Mouse (Mus musculus): ENCODE results near the gene Olfr111. TPM values are rescaled to one million over a fixed set of nuclear protein-coding genes. Genes with fewer than 3 reads are reported as not detected.

Olfr111 gene
- not detected in 2 replicates for polyA plus RNA-seq (2012; rRNA removed)

GRCm38 (mm10) chr17:37507730-37508129, at the start of gene Olfr111:
Olfr111 (plus strand) TSS chr17:37508030.

GRCm38 (mm10) chr17:37458616-37459015, 49.2 kb upstream of the Olfr111 start, which contains the start of gene Olfr109:
Olfr109 (plus strand) TSS chr17:37458916.

GRCm38 (mm10) chr17:37483452-37483851, 24.4 kb upstream of the Olfr111 start, which contains the start of gene H2-M2:
H2-M2 (minus strand) TSS chr17:37483552.

DNA sequence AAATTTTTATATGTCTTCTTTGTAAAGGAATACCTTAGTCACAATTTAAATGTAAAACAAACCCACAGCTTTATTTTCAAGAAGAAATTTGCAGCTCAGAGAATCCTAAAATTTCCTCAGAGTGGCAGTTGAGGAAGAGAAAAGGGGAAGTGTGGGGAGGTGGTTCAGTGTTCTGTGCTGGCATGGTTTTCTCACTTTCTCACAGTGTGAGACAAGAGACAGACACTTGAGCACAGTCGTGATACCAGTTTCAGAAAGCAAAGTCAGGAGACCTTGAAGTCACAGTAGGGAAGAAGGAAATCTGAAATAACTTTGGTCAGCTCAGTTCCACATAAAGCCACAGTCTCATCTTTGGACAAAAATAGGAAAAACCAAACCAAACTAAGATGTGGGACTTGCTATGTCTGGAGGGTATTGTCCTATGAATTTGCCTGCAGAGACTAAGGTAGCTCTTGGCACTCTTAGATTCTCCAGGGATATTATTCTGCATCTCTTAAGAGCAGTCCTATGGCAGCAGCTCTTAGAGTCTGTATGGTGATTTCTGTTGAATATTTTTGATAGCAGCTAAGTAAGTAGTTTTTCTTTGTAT, 15.8 kb upstream of the Olfr111 start, which contains the start of gene Olfr110:
Gene Olfr110, plus strand, starts transcription at position 539 of the 589 bp plus-strand sequence.

DNA sequence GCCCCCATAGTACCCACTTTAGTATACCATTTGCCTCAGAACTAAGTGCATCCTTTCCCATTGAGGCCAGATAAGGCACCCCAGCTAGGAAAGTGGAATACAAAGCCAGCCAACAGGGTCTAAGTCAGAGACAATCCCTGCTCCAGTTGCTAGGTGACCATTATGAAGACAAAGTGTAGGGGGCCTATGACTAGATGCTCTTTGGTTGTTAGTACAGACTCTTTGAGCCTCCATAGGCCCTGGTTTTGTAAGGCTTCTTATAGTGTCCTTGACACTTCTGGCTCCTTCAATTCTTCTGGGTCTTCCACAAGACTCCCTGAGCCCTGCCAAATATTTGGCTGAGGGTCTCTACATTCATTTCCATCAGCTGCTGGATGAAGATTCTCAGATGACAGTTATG, 61.5 kb downstream of the Olfr111 start, which contains the start of gene Olfr112:
Gene Olfr112, minus strand, starts transcription at position 101 of the 400 bp plus-strand sequence.

DNA sequence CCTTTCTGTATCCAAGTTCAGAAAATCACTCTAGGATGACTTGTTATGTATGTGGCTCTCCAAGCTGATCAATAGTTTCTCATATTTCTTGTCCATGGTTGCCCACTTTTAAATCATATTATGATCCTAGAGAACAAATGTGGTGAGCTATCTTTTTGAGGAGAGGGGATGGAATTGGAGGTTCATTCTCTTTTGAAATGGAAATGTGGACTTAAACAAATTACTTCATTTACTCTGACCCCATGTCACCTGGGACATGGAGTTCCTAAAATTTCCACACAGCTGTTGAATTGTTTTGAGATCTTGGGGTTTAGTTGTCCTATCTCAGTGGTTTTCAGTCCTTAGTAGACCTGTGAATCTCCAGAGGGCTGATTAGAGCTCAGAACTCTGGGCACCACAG, 69.7 kb downstream of the Olfr111 start, which contains the start of gene Olfr113:
Gene Olfr113, minus strand, starts transcription at position 101 of the 400 bp plus-strand sequence.

Other genes starting within 250 kb of the Olfr111 start
- not detected in 2 replicates for gene Olfr98, start 244.3 kb upstream of the Olfr111 start, polyA plus RNA-seq (2012; rRNA removed)
- gene H2-M3, start 237.8 kb upstream of the Olfr111 start, polyA plus RNA-seq (2012; rRNA removed): 11.7 and 12.1 TPM in 2 replicates
- not detected in 2 replicates for gene Olfr99, start 224.6 kb upstream of the Olfr111 start, polyA plus RNA-seq (2012; rRNA removed)
- gene Olfr101, start 203.7 kb upstream of the Olfr111 start, polyA plus RNA-seq (2012; rRNA removed): not detected in 2 replicates
- gene Olfr102, start 191.0 kb upstream of the Olfr111 start, polyA plus RNA-seq (2012; rRNA removed): not detected in 2 replicates
- not detected in 2 replicates for gene Olfr103, start 168.3 kb upstream of the Olfr111 start, polyA plus RNA-seq (2012; rRNA removed)
- not detected in 2 replicates for gene Olfr104-ps, start 148.4 kb upstream of the Olfr111 start, polyA plus RNA-seq (2012; rRNA removed)
- not detected in 2 replicates for gene Olfr105-ps, start 129.0 kb upstream of the Olfr111 start, polyA plus RNA-seq (2012; rRNA removed)
- not detected in 2 replicates for gene Olfr106-ps, start 117.6 kb upstream of the Olfr111 start, polyA plus RNA-seq (2012; rRNA removed)
- gene Olfr107, start 108.8 kb upstream of the Olfr111 start, polyA plus RNA-seq (2012; rRNA removed): not detected in 2 replicates
- gene Olfr108, start 62.5 kb upstream of the Olfr111 start, polyA plus RNA-seq (2012; rRNA removed): not detected in 2 replicates
- not detected in 2 replicates for gene Olfr109, start 49.1 kb upstream of the Olfr111 start, polyA plus RNA-seq (2012; rRNA removed)
- 0.14 and 0.19 TPM in 2 replicates for gene H2-M2, start 24.5 kb upstream of the Olfr111 start, polyA plus RNA-seq (2012; rRNA removed)
- gene Olfr110, start 15.6 kb upstream of the Olfr111 start, polyA plus RNA-seq (2012; rRNA removed): not detected in 2 replicates
- not detected in 2 replicates for gene Olfr112, start 61.4 kb downstream of the Olfr111 start, polyA plus RNA-seq (2012; rRNA removed)
- gene Olfr113, start 69.6 kb downstream of the Olfr111 start, polyA plus RNA-seq (2012; rRNA removed): not detected in 2 replicates
- gene Olfr114, start 84.7 kb downstream of the Olfr111 start, polyA plus RNA-seq (2012; rRNA removed): not detected in 2 replicates
- gene Olfr115, start 119.1 kb downstream of the Olfr111 start, polyA plus RNA-seq (2012; rRNA removed): not detected in 2 replicates
- gene Olfr116, start 119.2 kb downstream of the Olfr111 start, polyA plus RNA-seq (2012; rRNA removed): not detected in 2 replicates
- not detected in 2 replicates for gene Olfr117, start 155.8 kb downstream of the Olfr111 start, polyA plus RNA-seq (2012; rRNA removed)
- not detected in 2 replicates for gene Olfr118, start 159.0 kb downstream of the Olfr111 start, polyA plus RNA-seq (2012; rRNA removed)
- not detected in 2 replicates for gene Olfr119, start 188.5 kb downstream of the Olfr111 start, polyA plus RNA-seq (2012; rRNA removed)
- gene Olfr120, start 213.8 kb downstream of the Olfr111 start, polyA plus RNA-seq (2012; rRNA removed): not detected in 2 replicates
- gene Olfr121, start 240.8 kb downstream of the Olfr111 start, polyA plus RNA-seq (2012; rRNA removed): not detected in 2 replicates